26 mouse cellular contexts compared by ENCODE assay signal in genomic region chr15:77705306-77705705, GRCm38 (mm10). TPM values are rescaled to one million over a fixed set of nuclear protein-coding genes. Genes with fewer than 3 reads are reported as not detected.
"Had no signal": no experiment of that assay in that cellular context is flagged by ENCODE, and none has a peak within 500 bp of the region (broad histone marks: within the 10 kb centered on the region; RNA-seq: fewer than 3 reads in every experiment).

No protein-coding gene starts in this region.

RNA-seq across cellular contexts. Expression of gene Apol7e, which starts 6.6 kb away (rescaled TPM):
- polyA plus RNA-seq: limb, embryonic 10.5 days; limb, embryonic 11.5 days; limb, embryonic 12.5 days; limb, embryonic 13.5 days; liver, embryonic 11.5 days; liver, embryonic 12.5 days; liver, embryonic 13.5 days; liver, embryonic 16.5 days; lung, embryonic 14.5 days; lung, embryonic 16.5 days; lung, postnatal 0 days; midbrain, embryonic 10.5 days; midbrain, embryonic 11.5 days; midbrain, embryonic 12.5 days; midbrain, embryonic 13.5 days; midbrain, embryonic 14.5 days; midbrain, embryonic 15.5 days; midbrain, embryonic 16.5 days; midbrain, postnatal 0 days; myocyte; neural tube, embryonic 11.5 days; neural tube, embryonic 12.5 days had no signal

RNA-seq across cellular contexts. Expression of gene Apol9b, which starts 23.5 kb away (rescaled TPM):
- polyA plus RNA-seq: limb, embryonic 10.5 days; limb, embryonic 11.5 days; limb, embryonic 12.5 days; limb, embryonic 13.5 days; liver, embryonic 11.5 days; liver, embryonic 12.5 days; liver, embryonic 13.5 days; liver, embryonic 16.5 days; lung, embryonic 14.5 days; lung, embryonic 15.5 days; midbrain, embryonic 10.5 days; midbrain, embryonic 11.5 days; midbrain, embryonic 12.5 days; midbrain, embryonic 13.5 days; midbrain, embryonic 14.5 days; midbrain, embryonic 15.5 days; midbrain, embryonic 16.5 days; midbrain, postnatal 0 days; neural tube, embryonic 11.5 days; neural tube, embryonic 12.5 days had no signal

RNA-seq across cellular contexts. Expression of gene Apol8, which starts 51.5 kb away (rescaled TPM):
- polyA plus RNA-seq: limb, embryonic 11.5 days; limb, embryonic 13.5 days; liver, adult 2 months; lung, adult 2 months; lung, embryonic 14.5 days; lung, embryonic 15.5 days; macrophage had no signal
